Comparison of ENCODE assay signal across 27 mouse cellular contexts in the genomic region with DNA sequence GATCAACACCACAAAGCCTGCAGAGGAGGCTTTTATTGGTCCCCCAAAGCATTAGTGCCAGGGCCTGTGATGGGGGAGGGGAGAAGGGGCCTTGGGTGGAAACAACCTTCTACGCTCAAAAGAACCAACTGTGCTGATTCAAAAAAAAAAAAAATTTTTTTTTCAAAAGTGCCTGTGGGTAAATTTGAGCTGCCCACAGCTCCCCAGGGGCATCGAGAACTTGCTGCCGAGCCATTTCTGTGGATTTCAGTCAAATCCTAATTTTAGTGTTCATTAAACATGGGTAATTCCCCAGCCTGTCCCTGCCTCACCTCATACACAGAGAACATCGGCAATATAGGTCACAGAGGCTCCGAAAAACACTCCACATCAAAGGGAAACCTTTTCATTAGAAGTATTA.
"Had no signal": no experiment of that assay in that cellular context is flagged by ENCODE, and none has a peak within 500 bp of the region (broad histone marks: within the 10 kb centered on the region; RNA-seq: fewer than 3 reads in every experiment).

No protein-coding gene starts in this region.

- H3K9me3 ChIP-seq: heart, embryonic 13.5 days; heart, embryonic 15.5 days; hindbrain, embryonic 13.5 days; hindbrain, embryonic 15.5 days; kidney, embryonic 15.5 days; limb, embryonic 12.5 days; limb, embryonic 15.5 days; liver, embryonic 12.5 days had no signal

- H3K4me1 ChIP-seq: hindbrain, embryonic 13.5 days; hindbrain, embryonic 15.5 days; kidney, embryonic 15.5 days; liver, embryonic 12.5 days had no signal

- DNase-seq: gastrocnemius, adult 2 months; gastrocnemius, postnatal 10 days; gastrocnemius, postnatal 25 days; heart, adult 2 months; heart, postnatal 14 days; heart, postnatal 36 days; kidney, adult 11 months; kidney, adult 2 months; kidney, adult 9 months; kidney, postnatal 14 days; kidney, postnatal 36 days; layer of hippocampus, adult 9-11 months; layer of hippocampus, postnatal 36 days; left cerebral cortex, postnatal 4 days had no signal

- H3K36me3 ChIP-seq: heart, embryonic 13.5 days; heart, embryonic 15.5 days; hindbrain, embryonic 13.5 days; hindbrain, embryonic 15.5 days; kidney, embryonic 15.5 days; limb, embryonic 12.5 days; limb, embryonic 15.5 days; liver, embryonic 12.5 days had no signal

- H3K4me3 ChIP-seq: gastrocnemius, adult 2 months; heart, adult 2 months; heart, embryonic 13.5 days; heart, embryonic 15.5 days; hindbrain, embryonic 13.5 days; hindbrain, embryonic 15.5 days; kidney, embryonic 15.5 days; limb, embryonic 12.5 days; limb, embryonic 15.5 days; liver, embryonic 12.5 days had no signal

- H3K4me2 ChIP-seq: heart, embryonic 11.5 days; heart, embryonic 13.5 days; heart, embryonic 15.5 days; hindbrain, embryonic 13.5 days; hindbrain, embryonic 15.5 days; kidney, embryonic 15.5 days; limb, embryonic 12.5 days; limb, embryonic 15.5 days; liver, embryonic 12.5 days had no signal

- H3K27me3 ChIP-seq: heart, embryonic 13.5 days; heart, embryonic 15.5 days; hindbrain, embryonic 15.5 days; kidney, embryonic 15.5 days; limb, embryonic 15.5 days; liver, embryonic 12.5 days had no signal

- H3K27ac ChIP-seq: gastrocnemius, adult 2 months; heart, adult 2 months; heart, embryonic 13.5 days; heart, embryonic 15.5 days; hindbrain, embryonic 13.5 days; hindbrain, embryonic 15.5 days; hindbrain, postnatal 0 days; kidney, embryonic 15.5 days; kidney, postnatal 0 days; limb, embryonic 12.5 days; limb, embryonic 15.5 days; liver, embryonic 12.5 days; liver, embryonic 14.5 days had no signal

- ATAC-seq: hindbrain, postnatal 0 days; intestine, embryonic 16.5 days; liver, embryonic 12.5 days had no signal

- H3K9ac ChIP-seq: heart, embryonic 13.5 days; heart, embryonic 15.5 days; hindbrain, embryonic 13.5 days; hindbrain, embryonic 15.5 days; kidney, embryonic 15.5 days; limb, embryonic 12.5 days; limb, embryonic 15.5 days; liver, embryonic 12.5 days; liver, embryonic 14.5 days had no signal
